Mouse (Mus musculus) forebrain, embryonic 12.5 days (tissue): Measurements from ENCODE around the gene Tmem132c. TPM values are rescaled to one million over a fixed set of nuclear protein-coding genes. Genes with fewer than 3 reads are reported as not detected.
A peak's percentile ranks its signal among the peaks of the same experiment; 100 is the strongest.

Experiments used
- ATAC-seq: fragments of 200-750 bp; cut with Nextera tagmentation; 2 replicates; pipeline ENCODE4 v1.8.0; 2017; ENCODE audit warnings: moderate TSS enrichment; ENCODE audit not compliant: low FRiP score
- H3K27ac ChIP-seq: fragments of 300-500 bp; sonication (generic); 2 replicates; pipeline ENCODE4 v1.5.1; 2016; ENCODE audit warnings: mild to moderate bottlenecking
- H3K27me3 ChIP-seq: fragments of 300-500 bp; sonication (generic); 2 replicates; pipeline ENCODE4 v1.6.1; 2016; ENCODE audit warnings: mild to moderate bottlenecking
- H3K36me3 ChIP-seq: fragments of 300-500 bp; sonication (generic); replicated peaks from 2 replicates; pipeline ENCODE4 v1.6.1; 2016; ENCODE audit warnings: mild to moderate bottlenecking
- H3K4me1 ChIP-seq: fragments of 300-500 bp; sonication (generic); 2 replicates; pipeline ENCODE4 v1.6.1; 2016
- H3K4me2 ChIP-seq: fragments of 300-500 bp; sonication (generic); 2 replicates; pipeline ENCODE4 v1.6.1; 2016; ENCODE audit warnings: mild to moderate bottlenecking, moderate library complexity
- H3K4me3 ChIP-seq: fragments of 300-500 bp; sonication (generic); replicated peaks from 2 replicates; pipeline ENCODE4 v1.5.1; 2016; ENCODE audit warnings: mild to moderate bottlenecking
- H3K9ac ChIP-seq: fragments of 300-500 bp; sonication (generic); 2 replicates; pipeline ENCODE4 v1.6.1; 2016; ENCODE audit warnings: mild to moderate bottlenecking
- H3K9me3 ChIP-seq: fragments of 300-500 bp; sonication (generic); 2 replicates; pipeline ENCODE4 v1.6.1; 2016
- WGBS: fragments of 180-500 bp; shearing (Covaris S2); methylation state at CpG from one replicate; pipeline ENCODE4 v1.1.7; 2016; 5-methylcytosine and 5-hydroxymethylcytosine counted together
- polyA plus RNA-seq: library from polyadenylated mRNA; unstranded; fragments of >200 nt; fragmentation: Nextera tagmentation; extraction: Ambion mirVana; gene quantifications from 2 replicates; pipeline ENCODE4 v1.2.1, GENCODE M21; 2016

Gene Tmem132c
- polyA plus RNA-seq, 1 experiment from 2014 or later: 20.9 TPM

DNA sequence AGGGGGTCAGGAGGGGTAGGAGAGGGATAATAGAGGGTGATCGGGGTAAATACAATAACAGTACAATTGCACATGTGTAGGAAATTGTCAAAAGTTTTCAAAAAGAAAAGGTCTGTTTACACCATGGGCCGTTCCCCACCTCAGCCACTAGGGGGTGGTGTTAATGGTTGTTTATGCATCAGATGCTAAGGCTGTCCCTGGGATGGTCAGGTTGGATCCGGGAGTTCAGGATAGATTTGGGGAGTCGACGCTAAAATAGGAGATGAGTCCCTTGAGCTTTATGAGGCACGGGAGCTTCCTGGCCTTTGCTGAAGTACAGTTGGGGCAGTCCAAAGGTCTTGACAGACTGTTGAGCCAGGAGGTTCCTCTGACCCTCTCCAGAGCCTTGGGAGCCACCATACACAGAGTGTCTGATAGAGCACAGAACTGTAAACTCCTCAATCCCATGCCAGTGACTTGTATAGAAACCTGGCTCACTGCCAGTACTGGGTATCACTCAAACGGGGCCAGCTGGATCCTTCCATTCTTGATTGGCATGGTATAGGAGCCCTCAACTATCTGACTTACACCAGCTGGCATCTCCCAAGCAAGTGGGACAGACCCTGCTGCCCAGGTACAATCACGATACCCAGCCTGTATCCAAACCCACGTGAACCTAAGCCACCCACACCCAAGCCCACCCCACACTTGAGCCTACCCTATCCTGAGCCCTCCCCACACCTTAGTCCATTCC is 281.3 kb downstream of the Tmem132c start:
- 60% methylated on average over 9 of the region's 9 CpGs for WGBS
- Histone ChIP-seq H3K4me1 (peaks cover 4% of the 10 kb centered on the region; the same call in 1 of the 2 replicates), H3K4me3 (no peak overlapping the region), H3K27me3 (no peaks in the 10 kb centered on the region), H3K4me2 (no peak overlapping the region), H3K9ac (no peak overlapping the region), H3K27ac (no peak overlapping the region), H3K9me3 (no peaks in the 10 kb centered on the region), H3K36me3 (no peaks in the 10 kb centered on the region)
- ATAC-seq: no peak

DNA sequence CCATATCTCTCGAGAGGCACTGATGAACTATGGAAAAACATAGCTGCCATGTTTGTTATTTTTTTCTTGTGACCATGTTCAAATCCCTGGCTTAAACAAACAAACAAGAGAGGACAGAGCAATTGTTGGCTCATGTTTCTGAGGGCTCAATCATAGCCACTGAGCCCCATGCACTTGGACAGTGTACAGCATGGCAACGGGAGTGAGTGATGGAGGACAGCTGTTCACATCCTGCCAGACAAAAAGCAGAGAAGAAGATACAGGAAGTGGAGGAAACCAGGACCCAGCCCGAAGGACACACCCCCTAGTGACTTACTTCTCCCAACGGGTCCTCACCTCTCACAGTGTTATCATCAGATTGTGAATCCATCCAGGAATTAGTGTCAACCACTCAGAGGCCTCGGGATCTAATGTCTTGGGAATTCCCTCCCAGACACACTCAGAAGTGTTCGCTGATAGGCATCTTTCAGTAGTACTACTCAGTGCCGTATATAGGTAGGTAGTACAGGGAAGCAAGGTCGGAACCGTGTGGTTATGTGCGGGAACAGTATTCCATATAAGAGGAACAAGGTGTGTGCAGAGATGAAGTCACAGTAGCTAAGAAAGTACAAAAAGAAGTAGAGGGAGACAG is 285.9 kb downstream of the Tmem132c start:
- Histone ChIP-seq H3K36me3 (no peaks in the 10 kb centered on the region), H3K4me3 (no peak overlapping the region), H3K27ac (no peak overlapping the region), H3K9me3 (no peaks in the 10 kb centered on the region), H3K4me1 (no peaks in the 10 kb centered on the region), H3K27me3 (no peaks in the 10 kb centered on the region), H3K9ac (no peak overlapping the region), H3K4me2 (no peak overlapping the region)
- 90% methylated on average over 10 of the region's 10 CpGs for WGBS
- no peak for ATAC-seq

DNA sequence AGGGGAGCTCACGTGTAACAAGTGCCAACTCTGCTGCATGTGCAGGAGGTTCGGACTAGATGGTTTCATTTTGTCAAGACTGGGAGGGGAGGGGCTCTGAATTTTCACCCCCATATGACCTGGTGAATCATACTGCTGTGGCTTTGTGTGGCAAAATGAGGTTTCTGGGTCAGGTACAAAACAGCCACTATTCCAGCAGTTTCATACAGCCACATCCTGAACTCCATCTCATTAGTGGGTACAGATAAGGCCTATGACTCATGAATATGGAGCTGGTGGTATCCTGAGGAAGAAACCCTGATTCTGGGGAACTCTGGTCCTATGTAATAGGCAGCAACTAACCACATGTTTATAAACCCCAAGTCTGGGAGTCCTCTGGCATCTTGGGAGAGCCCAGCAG is 295.9 kb downstream of the Tmem132c start:
- H3K4me2 ChIP-seq: no peak overlapping the region
- ATAC-seq: no peak
- no peak overlapping the region for H3K9ac ChIP-seq
- no peak overlapping the region for H3K27ac ChIP-seq
- H3K4me1 ChIP-seq: no peaks in the 10 kb centered on the region
- no peaks in the 10 kb centered on the region for H3K36me3 ChIP-seq
- WGBS: 84% methylated on average over 2 of the region's 2 CpGs
- H3K27me3 ChIP-seq: no peaks in the 10 kb centered on the region
- H3K4me3 ChIP-seq: no peak overlapping the region
- no peaks in the 10 kb centered on the region for H3K9me3 ChIP-seq

DNA sequence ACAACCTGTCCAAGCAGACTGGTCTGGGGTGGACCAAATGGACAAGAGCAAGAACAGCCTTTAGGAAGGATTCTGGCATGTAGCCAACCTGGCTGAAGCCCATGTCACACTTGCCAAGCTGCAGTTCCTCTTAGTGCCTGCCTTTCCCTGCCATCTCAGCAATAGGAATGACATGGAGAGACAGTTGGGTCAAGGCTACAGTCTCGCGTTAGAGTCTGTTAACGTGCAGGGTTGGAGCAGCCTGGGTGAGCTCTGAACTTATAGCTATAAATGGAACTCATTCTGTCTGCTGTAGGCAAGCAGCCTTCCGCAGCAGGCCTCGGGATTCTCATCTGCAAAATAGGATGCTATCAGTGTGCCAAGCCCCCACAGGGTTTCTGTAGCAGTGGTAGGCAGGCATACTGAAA is 305.0 kb downstream of the Tmem132c start:
- 0 out of 2 replicates have a peak, but pooled peaks cover 3% of the 10 kb centered on the region for H3K27me3 ChIP-seq
- H3K4me2 ChIP-seq: no peak overlapping the region
- no peak overlapping the region for H3K4me3 ChIP-seq
- ATAC-seq: no peak
- no peak overlapping the region for H3K27ac ChIP-seq
- no peaks in the 10 kb centered on the region for H3K36me3 ChIP-seq
- WGBS: 94% methylated on average over 5 of the region's 5 CpGs
- no peaks in the 10 kb centered on the region for H3K4me1 ChIP-seq
- no peaks in the 10 kb centered on the region for H3K9me3 ChIP-seq
- H3K9ac ChIP-seq: no peak overlapping the region

DNA sequence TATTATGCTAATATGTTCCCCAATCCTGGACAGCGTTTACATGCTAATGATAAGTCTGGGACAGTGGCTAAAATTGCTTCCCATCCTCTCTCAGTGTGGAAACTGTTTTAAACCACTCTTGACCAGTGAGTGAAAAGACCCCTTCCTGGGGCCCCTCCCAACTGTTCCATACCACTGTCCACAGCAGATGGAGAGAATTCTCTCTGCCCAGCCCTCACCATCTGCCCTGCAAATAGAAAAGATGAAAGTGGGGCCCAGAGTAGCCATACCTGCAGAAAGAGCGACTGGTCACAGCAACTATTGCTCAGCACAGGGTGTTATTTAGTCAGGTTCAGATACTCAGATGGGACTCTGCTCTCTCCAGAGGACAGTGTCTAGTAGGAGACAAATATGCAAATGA is 306.5 kb downstream of the Tmem132c start:
- no peaks in the 10 kb centered on the region for H3K9me3 ChIP-seq
- H3K4me1 ChIP-seq: no peaks in the 10 kb centered on the region
- H3K36me3 ChIP-seq: no peaks in the 10 kb centered on the region
- no peak overlapping the region for H3K4me3 ChIP-seq
- H3K4me2 ChIP-seq: no peak overlapping the region
- H3K27me3 ChIP-seq: 0 out of 2 replicates have a peak, but pooled peaks cover 3% of the 10 kb centered on the region
- ATAC-seq: no peak
- H3K27ac ChIP-seq: no peak overlapping the region
- WGBS: 82% methylated on average over 2 of the region's 2 CpGs
- no peak overlapping the region for H3K9ac ChIP-seq

DNA sequence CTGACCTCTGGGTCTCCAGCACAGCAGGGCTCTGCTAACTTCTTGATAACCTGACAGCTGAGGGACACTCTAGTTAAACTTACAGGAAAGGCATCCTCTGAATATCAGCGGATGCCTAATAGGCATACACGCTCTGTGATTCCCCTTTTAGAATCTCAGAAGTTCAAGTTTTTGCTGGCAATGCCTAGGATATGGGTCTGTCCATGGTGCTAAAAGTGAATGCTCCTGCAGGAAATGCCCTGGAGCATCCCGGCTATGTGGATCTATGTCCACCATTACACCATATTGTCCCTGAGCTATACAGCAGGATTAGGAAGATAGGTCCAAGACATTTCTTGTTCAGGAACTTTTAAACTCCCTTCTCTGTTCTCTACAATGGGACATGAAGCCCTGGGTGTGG is 319.5 kb downstream of the Tmem132c start:
- H3K9ac ChIP-seq: no peak overlapping the region
- peaks cover 3% of the 10 kb centered on the region; the same call in 1 of the 2 replicates for H3K27me3 ChIP-seq
- H3K4me2 ChIP-seq: no peak overlapping the region
- H3K4me1 ChIP-seq: no peaks in the 10 kb centered on the region
- H3K27ac ChIP-seq: no peak overlapping the region
- no peaks in the 10 kb centered on the region for H3K9me3 ChIP-seq
- 84% methylated on average over 3 of the region's 3 CpGs for WGBS
- 0 out of 2 replicates have a peak, but pooled peaks cover 4% of the 10 kb centered on the region for H3K36me3 ChIP-seq
- no peak overlapping the region for H3K4me3 ChIP-seq
- ATAC-seq: no peak

DNA sequence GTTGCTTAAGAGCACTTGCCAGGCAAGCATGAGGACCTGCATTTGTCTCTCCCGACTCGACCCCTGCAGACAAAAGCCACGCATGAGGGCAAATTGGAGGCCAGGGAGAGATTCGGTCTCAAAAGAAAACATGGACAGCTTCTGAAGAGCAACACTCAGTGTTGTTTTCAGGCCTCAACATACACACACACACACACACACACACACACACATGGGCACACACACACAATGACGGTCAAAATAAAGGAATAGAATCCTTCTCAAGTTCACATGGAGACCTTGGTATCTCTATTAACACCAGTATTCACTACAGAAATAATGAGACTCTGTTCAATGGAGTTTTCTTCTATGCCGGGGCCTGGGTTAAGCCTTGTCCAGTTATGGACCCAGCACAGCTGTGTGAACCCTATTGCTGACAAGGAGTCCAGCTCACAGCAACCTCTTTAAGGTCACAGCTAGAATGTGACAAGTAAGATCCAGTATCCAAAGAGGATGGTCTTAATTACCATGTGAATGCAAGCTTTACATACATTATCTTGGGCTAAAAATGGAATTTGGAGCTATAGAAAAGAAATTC is 325.6 kb downstream of the Tmem132c start:
- Histone ChIP-seq H3K27ac (0 out of 2 replicates have a peak overlapping the region, but pooled peaks have one; percentile 36), H3K36me3 (0 out of 2 replicates have a peak, but pooled peaks cover 4% of the 10 kb centered on the region)
- no peak for ATAC-seq

DNA sequence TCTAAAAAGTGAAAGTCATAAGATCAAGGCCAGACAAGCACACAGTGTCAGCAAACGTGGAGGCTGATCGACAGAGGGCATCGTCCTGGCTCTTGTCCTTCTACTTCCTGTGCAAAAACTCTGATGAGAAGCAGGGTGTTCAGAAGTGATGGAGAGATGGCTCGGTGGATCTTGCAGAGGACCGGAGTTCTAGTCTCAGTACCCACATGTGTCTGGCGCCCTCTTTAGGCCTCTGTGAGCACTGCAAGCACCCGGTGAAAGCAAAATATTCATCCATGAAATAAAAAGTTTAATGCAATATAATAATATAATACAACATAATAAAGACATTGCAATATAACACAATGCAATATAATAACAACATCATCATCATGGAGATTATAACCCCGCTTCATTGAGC is 335.8 kb downstream of the Tmem132c start:
- H3K4me2 ChIP-seq: no peak overlapping the region
- 0 out of 2 replicates have a peak, but pooled peaks cover 5% of the 10 kb centered on the region for H3K27me3 ChIP-seq
- no peak overlapping the region for H3K27ac ChIP-seq
- WGBS: 58% methylated on average over 8 of the region's 8 CpGs
- H3K4me3 ChIP-seq: no peak overlapping the region
- H3K9me3 ChIP-seq: no peaks in the 10 kb centered on the region
- no peaks in the 10 kb centered on the region for H3K36me3 ChIP-seq
- no peak overlapping the region for H3K9ac ChIP-seq
- H3K4me1 ChIP-seq: no peaks in the 10 kb centered on the region
- ATAC-seq: no peak

More for the DNA sequence above, 325.6 kb downstream of the Tmem132c start:
- Histone ChIP-seq H3K4me3 (no peak overlapping the region), H3K4me2 (no peak overlapping the region), H3K4me1 (peaks cover 15% of the 10 kb centered on the region), H3K9me3 (no peaks in the 10 kb centered on the region), H3K27me3 (no peaks in the 10 kb centered on the region), H3K9ac (no peak overlapping the region)
- 21% methylated on average over 6 of the region's 6 CpGs for WGBS

DNA sequence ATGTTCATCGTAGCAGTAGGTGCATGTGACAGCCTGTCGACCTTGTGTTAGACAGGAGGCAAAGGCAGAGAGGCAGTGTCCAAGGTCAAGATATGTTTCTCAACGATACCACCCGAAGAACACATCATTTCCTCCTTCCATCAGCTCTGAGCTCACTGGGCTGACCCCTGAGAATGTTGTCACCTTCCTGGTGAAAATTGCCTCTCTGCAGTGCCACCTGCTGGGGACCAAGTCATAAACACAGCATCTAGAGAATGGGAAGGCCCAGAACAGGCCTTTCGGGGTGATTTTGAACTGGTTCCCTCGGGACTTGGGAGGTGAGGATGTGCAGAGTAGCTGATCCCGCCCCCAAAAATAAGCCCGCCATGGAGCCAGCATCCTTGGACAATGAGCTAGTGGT is 342.1 kb downstream of the Tmem132c start:
- Histone ChIP-seq H3K9me3 (no peaks in the 10 kb centered on the region), H3K36me3 (no peaks in the 10 kb centered on the region; the same call in 1 of the 2 replicates), H3K4me2 (no peak overlapping the region), H3K4me1 (no peaks in the 10 kb centered on the region), H3K27me3 (no peaks in the 10 kb centered on the region), H3K4me3 (no peak overlapping the region), H3K9ac (no peak overlapping the region), H3K27ac (no peak overlapping the region)
- no peak for ATAC-seq
- WGBS: 86% methylated on average over 8 of the region's 8 CpGs

DNA sequence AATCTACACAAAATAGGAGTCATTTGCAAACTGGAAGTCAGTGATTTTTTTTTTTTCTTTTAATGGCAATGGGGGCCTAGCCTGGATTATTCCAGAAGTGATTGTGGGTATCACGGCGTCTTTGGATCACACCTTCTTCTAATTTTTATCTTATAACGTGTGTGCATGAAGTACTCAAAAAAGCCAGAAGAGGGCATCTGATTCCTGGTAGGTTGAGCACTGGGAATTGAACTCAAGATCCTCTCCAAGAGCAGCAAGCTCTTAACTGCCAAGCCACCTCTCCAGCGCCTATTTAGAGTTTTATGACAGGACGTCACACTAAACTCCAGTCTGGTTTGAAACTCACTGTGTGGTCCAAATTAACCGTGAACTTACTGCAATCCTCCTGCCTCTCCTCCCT is 346.2 kb downstream of the Tmem132c start:
- H3K9ac ChIP-seq: no peak overlapping the region
- H3K27me3 ChIP-seq: no peaks in the 10 kb centered on the region
- H3K27ac ChIP-seq: no peak overlapping the region
- no peaks in the 10 kb centered on the region for H3K4me1 ChIP-seq
- no peaks in the 10 kb centered on the region for H3K9me3 ChIP-seq
- no peak for ATAC-seq
- no peak overlapping the region for H3K4me3 ChIP-seq
- no peak overlapping the region for H3K4me2 ChIP-seq
- WGBS: 73% methylated on average over 6 of the region's 6 CpGs
- H3K36me3 ChIP-seq: peaks cover 14% of the 10 kb centered on the region

DNA sequence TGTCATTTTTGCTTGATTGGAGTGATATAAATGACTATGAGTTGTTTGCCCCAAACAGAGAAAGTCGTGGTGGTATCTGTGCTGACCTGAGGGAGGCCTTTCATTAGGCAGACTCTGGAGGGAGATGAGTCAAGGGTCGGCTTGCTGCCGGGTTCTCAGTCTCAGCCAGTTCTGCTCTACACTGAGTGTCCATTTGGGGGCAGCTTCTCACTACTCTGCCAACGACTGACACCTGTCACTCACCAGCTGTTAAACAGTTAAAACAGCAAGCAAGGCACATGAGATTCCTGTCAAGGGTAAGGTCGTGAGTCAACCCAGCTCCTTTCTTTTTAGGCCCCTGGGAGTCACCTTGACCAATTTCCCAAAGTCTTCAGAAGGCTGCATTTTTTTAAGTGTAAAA is 350.8 kb downstream of the Tmem132c start:
- Histone ChIP-seq H3K4me1 (no peaks in the 10 kb centered on the region), H3K9me3 (no peaks in the 10 kb centered on the region), H3K4me2 (no peak overlapping the region), H3K9ac (no peak overlapping the region), H3K27me3 (no peaks in the 10 kb centered on the region), H3K4me3 (no peak overlapping the region), H3K27ac (no peak overlapping the region), H3K36me3 (peaks cover 58% of the 10 kb centered on the region)
- 86% methylated on average over 5 of the region's 5 CpGs for WGBS
- ATAC-seq: no peak

DNA sequence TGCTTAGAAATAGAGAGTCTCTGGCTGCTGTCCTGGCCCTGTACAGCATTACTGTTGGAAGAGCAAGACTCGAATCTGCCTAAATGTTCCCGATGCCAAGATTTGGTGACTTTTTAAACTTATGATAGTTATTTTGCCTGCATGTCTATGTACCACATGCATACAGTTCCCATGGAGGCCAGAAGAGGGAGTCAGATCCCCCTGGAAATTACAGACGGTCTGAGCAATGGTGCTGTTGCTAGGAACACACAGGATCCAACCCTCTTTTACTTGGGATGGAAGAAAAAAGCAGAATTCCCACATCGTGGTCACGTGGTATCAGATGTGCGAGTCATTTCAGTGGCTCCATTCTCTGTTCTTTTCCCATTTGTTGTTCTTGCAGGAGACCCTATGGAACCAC is 351.2 kb downstream of the Tmem132c start:
- Histone ChIP-seq H3K9ac (no peak overlapping the region), H3K9me3 (no peaks in the 10 kb centered on the region), H3K27me3 (no peaks in the 10 kb centered on the region), H3K36me3 (peaks cover 62% of the 10 kb centered on the region), H3K27ac (no peak overlapping the region), H3K4me2 (no peak overlapping the region), H3K4me3 (no peak overlapping the region), H3K4me1 (no peaks in the 10 kb centered on the region)
- WGBS: 79% methylated on average over 6 of the region's 6 CpGs
- ATAC-seq: no peak
